21 mouse cellular contexts compared by ENCODE assay signal in genomic region chr3:109984086-109984485, GRCm38 (mm10).
DNase-seq lines count a peak whose midpoint lies in the region; ATAC-seq and TF ChIP-seq lines count a peak whose summit lies in the region.
"Had no signal": no experiment of that assay in that cellular context is flagged by ENCODE, and none has a peak within 500 bp of the region (broad histone marks: within the 10 kb centered on the region; RNA-seq: fewer than 3 reads in every experiment).

No protein-coding gene starts in this region.

- H3K27me3 ChIP-seq in forebrain, embryonic 16.5 days (replicated peaks; ENCODE audit: control insufficient read depth, insufficient read depth, low read length): no peaks in the 10 kb centered on the region
- no peaks in the 10 kb centered on the region for H3K27me3 ChIP-seq in forebrain, embryonic 15.5 days
- no peaks in the 10 kb centered on the region for H3K27me3 ChIP-seq in midbrain, postnatal 0 days (ENCODE audit: insufficient read depth, low read length)
- no peaks in the 10 kb centered on the region for H3K27me3 ChIP-seq in midbrain, embryonic 10.5 days (ENCODE audit: low read depth, poor library complexity, severe bottlenecking)
- H3K27me3 ChIP-seq: CH12.LX; embryonic facial prominence, embryonic 12.5 days; hindbrain, embryonic 12.5 days had no signal

- no peak for TF ChIP-seq CTCF in layer of hippocampus, adult 2 months (conservative IDR thresholded peaks at IDR 0.05)
- no peak for TF ChIP-seq CTCF in midbrain, postnatal 0 days (IDR thresholded peaks at IDR 0.05)

- H3K9me3 ChIP-seq in forebrain, embryonic 16.5 days (ENCODE audit: control insufficient read depth, low read length): no peaks in the 10 kb centered on the region
- no peaks in the 10 kb centered on the region for H3K9me3 ChIP-seq in forebrain, embryonic 15.5 days
- H3K9me3 ChIP-seq in midbrain, postnatal 0 days (ENCODE audit: low read length): no peaks in the 10 kb centered on the region
- H3K9me3 ChIP-seq in midbrain, embryonic 10.5 days (replicated peaks): no peaks in the 10 kb centered on the region
- H3K9me3 ChIP-seq: embryonic facial prominence, embryonic 12.5 days; hindbrain, embryonic 12.5 days; limb, embryonic 10.5 days had no signal

- H3K36me3 ChIP-seq in forebrain, embryonic 16.5 days (ENCODE audit: control insufficient read depth, insufficient read depth): no peaks in the 10 kb centered on the region
- no peaks in the 10 kb centered on the region for H3K36me3 ChIP-seq in forebrain, embryonic 15.5 days
- no peaks in the 10 kb centered on the region for H3K36me3 ChIP-seq in midbrain, postnatal 0 days (ENCODE audit: insufficient read depth, low read length)
- H3K36me3 ChIP-seq in midbrain, embryonic 10.5 days: no peaks in the 10 kb centered on the region
- H3K36me3 ChIP-seq: embryonic facial prominence, embryonic 12.5 days; hindbrain, embryonic 12.5 days; limb, embryonic 10.5 days had no signal

- WGBS in forebrain, embryonic 16.5 days: 31% methylated on average over 2 of the region's 2 CpGs
- WGBS in forebrain, embryonic 15.5 days: 47% methylated on average over 2 of the region's 2 CpGs
- WGBS in midbrain, postnatal 0 days: 38% methylated on average over 2 of the region's 2 CpGs
- 77% methylated on average over 2 of the region's 2 CpGs for WGBS in midbrain, embryonic 10.5 days

- H3K9ac ChIP-seq in forebrain, embryonic 16.5 days (replicated peaks; ENCODE audit: low read depth, low read length): no peak overlapping the region
- no peak overlapping the region for H3K9ac ChIP-seq in forebrain, embryonic 15.5 days (replicated peaks)
- no peak overlapping the region for H3K9ac ChIP-seq in midbrain, postnatal 0 days (replicated peaks; ENCODE audit: low read length, poor library complexity, severe bottlenecking)
- H3K9ac ChIP-seq: embryonic facial prominence, embryonic 12.5 days; hindbrain, embryonic 12.5 days; liver, postnatal 0 days had no signal

- no peaks in the 10 kb centered on the region for H3K4me1 ChIP-seq in forebrain, embryonic 16.5 days (replicated peaks; ENCODE audit: control insufficient read depth, insufficient read depth, low read length)
- no peaks in the 10 kb centered on the region for H3K4me1 ChIP-seq in forebrain, embryonic 15.5 days
- H3K4me1 ChIP-seq in midbrain, postnatal 0 days (ENCODE audit: insufficient read depth, low read length): no peaks in the 10 kb centered on the region
- H3K4me1 ChIP-seq in midbrain, embryonic 10.5 days: no peaks in the 10 kb centered on the region
- H3K4me1 ChIP-seq: embryonic facial prominence, embryonic 12.5 days; hindbrain, embryonic 12.5 days; limb, embryonic 10.5 days had no signal

- no peak overlapping the region for H3K4me2 ChIP-seq in forebrain, embryonic 16.5 days (ENCODE audit: low read length)
- no peak overlapping the region for H3K4me2 ChIP-seq in forebrain, embryonic 15.5 days (replicated peaks)
- no peak overlapping the region for H3K4me2 ChIP-seq in midbrain, postnatal 0 days (ENCODE audit: low read depth, low read length, poor library complexity, severe bottlenecking)
- H3K4me2 ChIP-seq: embryonic facial prominence, embryonic 12.5 days; heart, embryonic 11.5 days; hindbrain, embryonic 12.5 days had no signal

- DNase-seq in layer of hippocampus, adult 2 months (ENCODE audit: low spot score in 2 of 2): peak in 1 of 2 experiments; percentile 45
- no peak for DNase-seq in layer of hippocampus, adult 8-10 months (ENCODE audit: low spot score in 2 of 2)
- peak; percentile 55 for DNase-seq in midbrain, postnatal 0 days (ENCODE audit: low spot score)
- DNase-seq in midbrain, embryonic 10.5 days (ENCODE audit: low spot score): no peak
- DNase-seq: cerebellum, adult 9-10 months; gastrocnemius, postnatal 25 days; kidney, adult 8-10 months; kidney, postnatal 14 days; liver, postnatal 0 days; retina, postnatal 1 day; spleen, adult 18-20 months; thymus, postnatal 36 days had no signal

- no peak overlapping the region for H3K27ac ChIP-seq in forebrain, embryonic 16.5 days (ENCODE audit: low read length)
- no peak overlapping the region for H3K27ac ChIP-seq in forebrain, embryonic 15.5 days (replicated peaks)
- peak overlapping the region; percentile 24; the same call in 1 of the 2 replicates for H3K27ac ChIP-seq in layer of hippocampus, adult 2 months
- H3K27ac ChIP-seq in midbrain, postnatal 0 days (ENCODE audit: low read depth, low read length): no peak overlapping the region
- no peak overlapping the region for H3K27ac ChIP-seq in midbrain, embryonic 10.5 days (replicated peaks)
- H3K27ac ChIP-seq: embryonic facial prominence, embryonic 12.5 days; hindbrain, embryonic 12.5 days; left cerebral cortex, adult 2 months; limb, embryonic 10.5 days had no signal

- peak; percentile 66 for ATAC-seq in forebrain, embryonic 16.5 days
- no peak for ATAC-seq in forebrain, embryonic 15.5 days (replicated peaks)
- no peak; the same call in 1 of the 2 replicates for ATAC-seq in midbrain, postnatal 0 days (ENCODE audit: low FRiP score)
- ATAC-seq in megakaryocyte-erythroid progenitor cell, adult 5-6 weeks (replicated peaks; ENCODE audit: low FRiP score, low TSS enrichment, poor library complexity, severe bottlenecking): no peak
- ATAC-seq: liver, postnatal 0 days had no signal

- H3K4me3 ChIP-seq in forebrain, embryonic 16.5 days (replicated peaks; ENCODE audit: low read length): no peak overlapping the region
- H3K4me3 ChIP-seq in forebrain, embryonic 15.5 days: no peak overlapping the region
- no peak overlapping the region for H3K4me3 ChIP-seq in layer of hippocampus, adult 2 months
- H3K4me3 ChIP-seq in midbrain, postnatal 0 days (ENCODE audit: low read depth, low read length): no peak overlapping the region
- no peak overlapping the region for H3K4me3 ChIP-seq in midbrain, embryonic 10.5 days
- H3K4me3 ChIP-seq: embryonic facial prominence, embryonic 12.5 days; hindbrain, embryonic 12.5 days; left cerebral cortex, adult 2 months; limb, embryonic 10.5 days had no signal
